Mouse (Mus musculus): Measurements from ENCODE around the gene Azin2.
A peak's percentile ranks its signal among the peaks of the same experiment; 100 is the strongest.

Gene Azin2

DNA sequence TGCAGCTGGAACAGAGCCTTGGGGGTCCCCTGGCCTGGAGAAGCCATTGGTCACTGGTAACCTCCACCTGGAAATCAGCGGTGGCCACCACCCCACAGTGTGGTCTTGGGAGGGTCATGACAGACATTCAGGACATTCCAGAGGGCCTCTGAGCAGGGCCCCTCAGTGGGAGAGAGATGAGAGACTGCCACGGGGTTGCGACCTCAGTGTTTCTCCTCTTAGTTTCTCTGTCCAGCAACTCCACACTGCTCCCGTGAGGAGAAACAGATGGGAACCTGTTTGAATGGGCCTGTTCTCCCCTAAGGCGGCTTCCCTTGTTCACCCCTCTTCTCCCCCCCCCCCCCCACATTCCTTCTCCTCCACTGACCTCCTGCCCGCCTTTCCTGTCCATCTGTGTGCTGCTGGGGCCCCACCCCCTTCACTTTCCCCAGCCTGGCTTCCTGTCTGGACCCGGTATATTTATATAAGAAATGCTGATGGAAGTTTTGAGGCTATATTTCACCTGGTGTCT, 64.3 kb downstream of the Azin2 start:
- DNase-seq (ENCODE audit: low read depth), result no peak

DNA sequence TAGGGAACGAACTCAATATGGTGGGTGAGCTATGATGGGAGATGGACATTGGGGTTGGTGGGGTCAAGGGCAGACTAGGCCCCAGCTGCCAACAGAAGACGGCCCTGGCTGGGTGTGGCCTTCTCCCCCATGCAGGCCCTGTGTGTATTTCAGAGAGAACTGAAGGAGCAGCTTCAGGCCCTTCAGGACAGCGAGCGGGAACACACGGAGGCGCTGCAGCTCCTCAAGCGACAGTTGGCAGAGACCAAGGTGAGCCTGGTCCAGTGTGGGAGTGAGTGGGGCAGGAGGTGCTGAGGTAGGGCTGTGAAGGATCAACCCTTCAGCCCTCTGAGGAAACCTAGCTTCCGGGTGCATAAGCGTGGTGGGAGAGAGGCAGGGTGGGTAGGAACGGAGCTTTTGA, 65.6 kb downstream of the Azin2 start:
- DNase-seq (ENCODE audit: low read depth), result no peak

DNA sequence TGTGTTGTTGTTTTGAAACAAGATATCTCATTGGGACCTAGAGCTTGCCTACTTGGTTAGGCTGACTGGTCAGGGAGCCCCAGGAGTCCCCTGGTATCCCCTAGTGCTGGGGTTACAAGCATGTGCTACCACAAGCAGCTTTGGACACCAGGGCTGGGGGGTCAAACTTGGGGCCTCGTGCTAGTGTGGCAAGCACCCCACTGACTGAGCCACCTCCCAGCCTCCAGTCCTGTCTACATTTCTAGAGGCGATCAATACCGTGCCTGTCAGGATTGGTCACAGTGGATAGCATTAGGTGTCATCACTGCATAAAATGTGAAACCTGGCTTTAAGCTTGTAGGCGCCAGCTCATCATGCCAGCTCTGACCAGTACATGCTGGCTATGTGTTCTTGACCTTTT, 66.4 kb downstream of the Azin2 start:
- DNase-seq (ENCODE audit: low read depth), result no peak

DNA sequence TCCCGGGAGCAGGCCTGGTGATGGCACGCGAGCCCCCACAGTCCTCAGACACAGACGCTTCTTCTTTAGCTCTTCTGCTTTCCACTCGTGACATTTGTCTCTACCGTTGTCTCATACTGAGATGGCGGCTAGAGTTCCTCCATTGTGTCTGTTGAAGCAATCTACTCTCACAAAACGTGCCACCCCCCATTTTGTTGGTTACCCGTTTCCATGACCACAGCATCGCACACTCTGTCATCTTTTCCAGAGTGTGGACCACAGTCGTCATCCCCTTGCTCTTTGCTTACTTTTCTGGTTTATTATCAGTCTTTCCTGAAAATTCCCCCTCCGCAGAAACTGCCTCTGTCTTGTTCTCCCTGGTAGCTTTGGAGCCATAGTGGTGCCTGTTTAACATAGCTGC, 68.1 kb downstream of the Azin2 start:
- no peak for DNase-seq (ENCODE audit: low read depth)

- no peak for DNase-seq (ENCODE audit: low read depth)
These were observed 70.1 kb downstream of the Azin2 start for GRCm38 (mm10) chr4:128892188-128892587.

DNA sequence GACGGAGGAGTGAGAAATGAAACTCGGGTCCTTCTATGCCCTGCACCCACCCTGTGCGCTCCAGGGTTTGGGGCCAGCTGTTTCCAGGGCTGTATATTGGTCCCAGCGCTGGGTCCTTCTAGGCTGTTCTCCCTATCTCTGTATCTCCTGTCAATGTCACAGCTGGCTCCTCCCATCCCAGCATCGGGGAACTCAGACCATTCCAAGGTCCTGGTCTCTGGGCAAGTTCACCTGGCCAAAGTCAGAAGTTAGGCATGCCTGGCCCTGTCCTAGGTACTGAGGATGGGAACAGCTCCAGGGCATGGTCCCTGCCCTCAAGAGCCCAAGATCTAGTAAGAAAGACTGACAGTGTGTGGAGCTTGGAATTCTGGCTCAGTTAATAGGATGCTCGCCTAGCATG, 70.5 kb downstream of the Azin2 start:
- DNase-seq (ENCODE audit: low read depth), result no peak

DNA sequence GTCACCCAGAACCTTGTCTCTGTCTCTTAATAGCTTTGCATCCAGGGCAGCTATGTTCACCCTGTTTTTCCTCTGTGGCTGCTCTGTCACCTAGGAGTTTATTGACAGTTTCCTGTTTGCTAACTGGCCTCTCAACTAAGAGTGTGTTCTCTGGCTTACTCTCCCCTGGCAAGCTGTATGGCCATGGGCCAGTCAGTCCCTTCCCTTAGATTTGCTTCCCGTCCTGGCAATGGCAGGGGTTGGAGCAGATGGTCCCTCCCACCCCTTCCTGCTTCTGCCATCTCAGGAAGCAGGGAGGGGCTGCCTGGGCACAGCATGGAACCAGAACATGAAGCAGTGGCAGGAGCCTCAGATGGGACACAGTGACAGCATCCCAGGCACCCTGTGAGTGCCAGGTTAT, 71.1 kb downstream of the Azin2 start:
- DNase-seq (ENCODE audit: low read depth), result no peak

- DNase-seq (ENCODE audit: low read depth), result no peak
These were observed 72.3 kb downstream of the Azin2 start for GRCm38 (mm10) chr4:128889752-128890630.

- DNase-seq (ENCODE audit: low read depth), result no peak
These were observed 73.7 kb downstream of the Azin2 start for GRCm38 (mm10) chr4:128888436-128888990.

DNA sequence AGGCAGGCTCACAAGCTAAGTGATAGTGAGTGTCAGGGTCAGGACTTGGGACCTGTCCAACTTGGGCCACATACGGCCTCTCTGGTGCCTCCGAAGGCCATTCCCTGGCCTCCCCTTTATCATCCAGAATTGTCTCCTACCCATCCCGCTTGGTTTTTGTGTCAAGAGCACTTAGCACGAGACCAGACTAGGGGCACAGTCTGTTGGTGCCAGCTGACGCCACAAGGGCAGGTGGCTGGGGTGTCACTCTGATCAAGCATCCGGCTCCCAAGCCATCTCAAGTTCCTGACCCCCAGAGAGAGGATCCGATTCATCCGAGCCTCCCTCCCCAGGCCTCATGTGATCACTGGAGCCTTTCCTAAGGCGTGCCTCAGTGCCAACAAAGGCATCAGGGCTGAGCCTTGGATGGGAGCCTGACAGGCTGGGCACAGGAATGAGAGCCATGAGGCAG, 74.6 kb downstream of the Azin2 start:
- no peak for DNase-seq (ENCODE audit: low read depth)

DNA sequence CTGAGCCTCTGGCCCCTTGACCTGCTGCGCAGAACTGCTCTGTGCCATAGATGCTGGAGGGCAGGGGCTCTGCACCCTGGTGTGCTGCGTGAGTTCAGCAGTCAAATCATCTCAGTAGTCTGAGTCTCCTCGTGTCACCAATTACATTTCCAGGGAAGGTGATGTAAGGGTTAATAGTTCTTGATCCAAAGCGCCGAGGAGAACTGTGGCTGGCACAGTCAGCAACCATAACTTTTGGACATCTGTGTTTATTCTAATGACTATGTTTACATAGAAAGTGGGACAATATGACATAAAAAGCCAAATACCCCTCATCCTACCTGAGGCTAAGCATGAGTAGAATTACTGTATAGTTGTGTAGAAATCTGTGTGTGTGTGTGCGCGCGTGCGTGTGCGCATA, 75.2 kb downstream of the Azin2 start:
- no peak for DNase-seq (ENCODE audit: low read depth)

- DNase-seq (ENCODE audit: low read depth), result no peak
These were observed 75.7 kb downstream of the Azin2 start for GRCm38 (mm10) chr4:128886571-128886970.

- DNase-seq (ENCODE audit: low read depth), result no peak
These were observed 76.7 kb downstream of the Azin2 start for GRCm38 (mm10) chr4:128885540-128885939.

- no peak for DNase-seq (ENCODE audit: low read depth)
These were observed 77.5 kb downstream of the Azin2 start for GRCm38 (mm10) chr4:128884711-128885095.

GRCm38 (mm10) chr4:128883801-128884710, 78.2 kb downstream of the Azin2 start:
- peak; percentile 61 for DNase-seq (ENCODE audit: low read depth)

GRCm38 (mm10) chr4:128883379-128883781, 78.9 kb downstream of the Azin2 start, which contains the start of gene Trim62:
Trim62 (plus strand) TSS chr4:128883580.
- peak; percentile 70 for DNase-seq (ENCODE audit: low read depth)

Data from naive thymus-derived CD4-positive, alpha-beta T cell, adult 2 months (primary cell).